Mouse (Mus musculus) liver, embryonic 14.5 days (tissue): ENCODE measurements at regions not wholly inside any gene's neighbourhood (a gene's known extent, or its start where the extent isn't known, plus 50 kb on each side); places are given as distances from the start of the nearest gene placed in this dataset.

Source experiments
- ATAC-seq: fragments of 200-750 bp; cut with Nextera tagmentation; 2 replicates; pipeline ENCODE4 v1.8.0; 2017; ENCODE audit warnings: moderate number of reproducible peaks, mild to moderate bottlenecking, moderate library complexity; ENCODE audit not compliant: insufficient read depth
- DNase-seq, 3 experiments: peaks; one replicate each; pipeline ENCODE4 v3.0.0-alpha.2; 2012 to 2013; ENCODE audit warnings: low read depth in 3 of 3, low spot score in 3 of 3
- H3K27ac ChIP-seq: fragments of 300-500 bp; sonication (generic); 2 replicates; pipeline ENCODE4 v1.5.1; 2014; ENCODE audit warnings: moderate library complexity, mild to moderate bottlenecking, control low read depth, inconsistent platforms
- H3K27me3 ChIP-seq: fragments of 300-500 bp; sonication (generic); 2 replicates; pipeline ENCODE4 v1.6.1; 2014; ENCODE audit warnings: mild to moderate bottlenecking, low read length, moderate library complexity; ENCODE audit not compliant: control insufficient read depth, insufficient read depth
- H3K36me3 ChIP-seq: fragments of 300-500 bp; sonication (generic); replicated peaks from 2 replicates; pipeline ENCODE4 v1.6.1; 2014; ENCODE audit warnings: low read depth; ENCODE audit not compliant: control insufficient read depth, insufficient read depth
- H3K4me1 ChIP-seq, 2 experiments: fragments of 200-500 bp in 1 of 2; fragments of 300-500 bp in 1 of 2; sonication (generic) in 1 of 2; replicated peaks; 2 replicates each; pipeline ENCODE4 v1.6.1; 2012 to 2014; ENCODE audit warnings: antibody characterized with exemption in 1 of 2, inconsistent platforms in 1 of 2, low read length in 1 of 2; ENCODE audit not compliant: control insufficient read depth in 2 of 2, insufficient read depth in 2 of 2
- H3K4me2 ChIP-seq: fragments of 300-500 bp; sonication (generic); 2 replicates; pipeline ENCODE4 v1.6.1; 2014; ENCODE audit warnings: low read depth, mild to moderate bottlenecking, control low read depth, moderate library complexity
- H3K4me3 ChIP-seq, 2 experiments: fragments of 200-500 bp in 1 of 2; fragments of 300-500 bp in 1 of 2; sonication (generic) in 1 of 2; 2 replicates each; pipeline ENCODE4 v1.5.1; 2012 to 2014; ENCODE audit warnings: low read depth in 2 of 2, low read length in 2 of 2, mild to moderate bottlenecking in 2 of 2, control low read depth in 1 of 2, inconsistent platforms in 1 of 2, moderate library complexity in 1 of 2; ENCODE audit not compliant: insufficient read depth in 1 of 2
- H3K9ac ChIP-seq: fragments of 300-500 bp; sonication (generic); replicated peaks from 2 replicates; pipeline ENCODE4 v1.6.1; 2014; ENCODE audit warnings: mild to moderate bottlenecking, control low read depth, moderate library complexity
- H3K9me3 ChIP-seq: fragments of 300-500 bp; sonication (generic); 2 replicates; pipeline ENCODE4 v1.6.1; 2016; ENCODE audit warnings: low read length, mixed read lengths; ENCODE audit not compliant: control insufficient read depth
- CTCF ChIP-seq: IDR thresholded peaks from 2 replicates; pipeline ENCODE4 v1.5.1; 2016; ENCODE audit warnings: antibody characterized with exemption, low read depth, control low read depth
- EP300 ChIP-seq: IDR thresholded peaks from 2 replicates; pipeline ENCODE4 v1.6.1; 2016; ENCODE audit warnings: antibody characterized with exemption, low read depth
- WGBS: fragments of 180-500 bp; shearing (Covaris S2); extraction: QIAGEN DNeasy Blood & Tissue Kit; methylation state at CpG from one replicate; pipeline ENCODE4 v1.1.7; 2014; ENCODE audit not compliant: insufficient replicate concordance; 5-methylcytosine and 5-hydroxymethylcytosine counted together

DNA sequence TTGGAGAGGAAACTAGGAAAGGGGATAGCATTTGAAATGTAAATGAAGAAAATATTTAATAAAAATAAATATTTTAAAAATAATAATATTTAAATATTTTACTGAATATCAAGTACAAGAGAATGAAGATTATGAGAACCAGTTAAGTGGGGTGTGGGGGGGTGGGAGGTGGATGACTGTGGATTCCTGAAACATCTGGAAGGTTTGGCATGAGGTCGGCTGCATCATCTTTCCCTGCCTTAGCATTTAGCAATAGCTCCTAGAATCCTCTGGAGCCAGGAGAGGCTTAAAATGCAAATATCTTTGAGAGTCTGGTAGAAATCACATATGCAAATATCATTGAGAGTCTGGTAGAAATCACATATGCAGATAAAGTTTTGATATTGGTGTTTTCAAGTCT lies 103.3 kb upstream of the Gm5148 start:
- H3K9me3 ChIP-seq: no peaks in the 10 kb centered on the region
- no peak overlapping the region for H3K4me2 ChIP-seq
- H3K36me3 ChIP-seq: no peaks in the 10 kb centered on the region
- 37% methylated on average over 1 of the region's 1 CpGs for WGBS
- H3K27ac ChIP-seq: no peak overlapping the region
- no peaks in the 10 kb centered on the region for H3K4me1 ChIP-seq
- no peaks in the 10 kb centered on the region for H3K27me3 ChIP-seq
- TF ChIP-seq CTCF: no peak
- TF ChIP-seq EP300: no peak
- no peak overlapping the region for H3K4me3 ChIP-seq
- H3K9ac ChIP-seq: no peak overlapping the region
- DNase-seq: no peak
- ATAC-seq: no peak

GRCm38 (mm10) chr3:37825602-37826001 lies 101.3 kb upstream of the Gm5148 start:
- Histone ChIP-seq H3K4me2 (no peak overlapping the region), H3K4me3 (no peak overlapping the region), H3K9me3 (no peaks in the 10 kb centered on the region), H3K27me3 (no peaks in the 10 kb centered on the region), H3K36me3 (no peaks in the 10 kb centered on the region), H3K4me1 (no peaks in the 10 kb centered on the region), H3K27ac (no peak overlapping the region), H3K9ac (no peak overlapping the region)
- ATAC-seq (no peak), DNase-seq (no peak)
- TF ChIP-seq CTCF: no peak
- no peak for TF ChIP-seq EP300
- WGBS: 63% methylated on average over 4 of the region's 4 CpGs

GRCm38 (mm10) chr3:37824681-37825080 lies 100.4 kb upstream of the Gm5148 start:
- no peaks in the 10 kb centered on the region for H3K27me3 ChIP-seq
- ATAC-seq (no peak), DNase-seq (no peak)
- TF ChIP-seq EP300: no peak
- no peak for TF ChIP-seq CTCF
- H3K9ac ChIP-seq: no peak overlapping the region
- no peaks in the 10 kb centered on the region for H3K9me3 ChIP-seq
- no peak overlapping the region for H3K4me3 ChIP-seq
- no peaks in the 10 kb centered on the region for H3K4me1 ChIP-seq
- no peak overlapping the region for H3K27ac ChIP-seq
- WGBS: 63% methylated on average over 5 of the region's 5 CpGs
- no peak overlapping the region for H3K4me2 ChIP-seq
- no peaks in the 10 kb centered on the region for H3K36me3 ChIP-seq

- ATAC-seq: no peak
- Histone ChIP-seq H3K36me3 (no peaks in the 10 kb centered on the region), H3K9ac (no peak overlapping the region), H3K9me3 (no peaks in the 10 kb centered on the region), H3K4me3 (no peak overlapping the region), H3K4me2 (no peak overlapping the region), H3K4me1 (no peaks in the 10 kb centered on the region), H3K27ac (no peak overlapping the region), H3K27me3 (no peaks in the 10 kb centered on the region)
- 76% methylated on average over 3 of the region's 3 CpGs for WGBS
- no peak for DNase-seq
- TF ChIP-seq CTCF (no peak), EP300 (no peak)
Observed at GRCm38 (mm10) chr3:37819503-37819902, 95.2 kb upstream of the Gm5148 start.

GRCm38 (mm10) chr3:37817434-37817805 lies 93.1 kb upstream of the Gm5148 start:
- H3K4me2 ChIP-seq: no peak overlapping the region
- H3K9me3 ChIP-seq: no peaks in the 10 kb centered on the region
- H3K36me3 ChIP-seq: no peaks in the 10 kb centered on the region
- DNase-seq (no peak), ATAC-seq (no peak)
- no peak for TF ChIP-seq EP300
- TF ChIP-seq CTCF: no peak
- no peak overlapping the region for H3K4me3 ChIP-seq
- no peak overlapping the region for H3K9ac ChIP-seq
- no peak overlapping the region for H3K27ac ChIP-seq
- WGBS: 49% methylated on average over 3 of the region's 3 CpGs
- no peaks in the 10 kb centered on the region for H3K4me1 ChIP-seq
- no peaks in the 10 kb centered on the region for H3K27me3 ChIP-seq
